Mouse (Mus musculus): Measurements from ENCODE around the gene Adprhl1.

- TF ChIP-seq USF1 (IDR thresholded peaks at IDR 0.05; ENCODE audit: low read depth) (no peak), MAX (IDR thresholded peaks at IDR 0.05; ENCODE audit: low read depth) (no peak), TCF12 (IDR thresholded peaks at IDR 0.05; ENCODE audit: insufficient read depth, poor library complexity, severe bottlenecking) (no peak), POLR2A (IDR thresholded peaks at IDR 0.05; ENCODE audit: insufficient read length, low read depth) (no peak), CEBPB (IDR thresholded peaks at IDR 0.05; ENCODE audit: insufficient read depth, poor library complexity, severe bottlenecking) (no peak), E2F4 (IDR thresholded peaks at IDR 0.05; ENCODE audit: insufficient read depth) (no peak), SRF (IDR thresholded peaks at IDR 0.05; ENCODE audit: control insufficient read depth, insufficient read length, low read depth) (no peak), POLR2AphosphoS2 (IDR thresholded peaks at IDR 0.05; ENCODE audit: insufficient read length, low read depth) (no peak), MYOG (IDR thresholded peaks at IDR 0.05; ENCODE audit: control insufficient read depth in 1 of 3, insufficient read depth in 1 of 3, insufficient read length in 2 of 3, low read depth in 2 of 3) (no peak), MYOD1 (IDR thresholded peaks at IDR 0.05; ENCODE audit: control insufficient read depth in 1 of 3, insufficient read length in 2 of 3, low read depth in 2 of 3) (no peak), TCF3 (IDR thresholded peaks at IDR 0.05; ENCODE audit: insufficient read length, low read depth) (no peak), REST (IDR thresholded peaks at IDR 0.05; ENCODE audit: insufficient read depth, insufficient read length) (no peak)
These were observed 54.4 kb downstream of the Adprhl1 start for GRCm38 (mm10) chr8:13199385-13200061.
